Mouse (Mus musculus) kidney, adult 2 months (tissue): ENCODE measurements around the gene Gpatch3. TPM values are rescaled to one million over a fixed set of nuclear protein-coding genes. Genes with fewer than 3 reads are reported as not detected.

Experiments
- DNase-seq: peaks from one replicate; pipeline ENCODE4 v3.0.0; 2021
- H3K27ac ChIP-seq: fragments of 200-500 bp; 2 replicates; pipeline ENCODE4 v1.5.1; 2012; ENCODE audit warnings: low read depth, low read length, control low read depth, inconsistent platforms; ENCODE audit not compliant: insufficient read depth
- H3K27me3 ChIP-seq: fragments of 200-500 bp; replicated peaks from 2 replicates; pipeline ENCODE4 v1.6.1; 2012; ENCODE audit warnings: mild to moderate bottlenecking, moderate library complexity, low read length, inconsistent platforms; ENCODE audit not compliant: control insufficient read depth, insufficient read depth
- H3K36me3 ChIP-seq: fragments of 200-500 bp; 2 replicates; pipeline ENCODE4 v1.6.1; 2012; ENCODE audit warnings: mild to moderate bottlenecking, moderate library complexity, low read length, inconsistent platforms; ENCODE audit not compliant: control insufficient read depth, insufficient read depth
- H3K4me1 ChIP-seq: fragments of 200-500 bp; 2 replicates; pipeline ENCODE4 v1.6.1; 2011; ENCODE audit warnings: low read length; ENCODE audit not compliant: control insufficient read depth, insufficient read depth
- H3K4me3 ChIP-seq: fragments of 200-500 bp; 2 replicates; pipeline ENCODE4 v1.5.1; 2011; ENCODE audit warnings: mild to moderate bottlenecking, low read depth, low read length, control low read depth; ENCODE audit not compliant: insufficient read depth
- CTCF ChIP-seq: fragments of 200-500 bp; conservative IDR thresholded peaks from 2 replicates; pipeline ENCODE4 v1.5.1; 2011; ENCODE audit warnings: low read depth, mild to moderate bottlenecking, control low read depth, low read length, moderate library complexity, mixed read lengths; ENCODE audit not compliant: insufficient read depth, insufficient read length
- POLR2A ChIP-seq: fragments of 200-500 bp; IDR thresholded peaks from one replicate; pipeline ENCODE4 v1.6.1; 2011; ENCODE audit warnings: low read depth, low read length, control low read depth
- WGBS: fragments of 180-500 bp; shearing (Covaris S2); methylation state at CpG from one replicate; pipeline ENCODE4 v1.1.7; 2018; 5-methylcytosine and 5-hydroxymethylcytosine counted together
- polyA plus RNA-seq: library from polyadenylated mRNA; depleted of rRNA; stranded (reverse); fragments of >200 nt; gene quantifications from 2 replicates; pipeline ENCODE4 v1.2.3, GENCODE M21; 2012

Gpatch3 gene
- polyA plus RNA-seq, 1 experiment = 3.8 TPM

DNA sequence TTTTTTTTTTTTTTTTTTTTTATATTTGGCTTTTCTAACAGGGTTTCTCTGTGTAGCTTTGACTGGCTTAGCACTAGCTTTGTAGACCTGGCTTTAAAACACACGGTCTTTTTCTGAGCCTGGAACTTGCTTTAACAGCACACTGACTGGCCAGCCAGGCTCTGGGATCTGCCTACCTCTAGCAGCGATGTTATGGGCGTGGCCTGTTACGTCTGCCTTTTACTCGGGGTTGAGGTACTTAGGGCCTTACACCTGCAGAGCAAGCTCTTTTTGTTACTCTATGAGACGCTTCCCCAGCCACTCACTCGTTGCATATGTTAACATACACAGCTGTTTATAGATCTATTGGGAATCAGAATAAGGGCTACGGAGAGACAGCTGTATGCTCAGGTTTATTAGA lies 7.3 kb upstream of the Gpatch3 start:
- DNase-seq = peak; percentile 38
- WGBS = 21% methylated on average over 8 of the region's 8 CpGs

GRCm38 (mm10) chr4:133569291-133570065 lies 5.1 kb upstream of the Gpatch3 start:
- H3K27ac ChIP-seq = peak overlapping the region; percentile 70
- WGBS = 38% methylated on average over 10 of the region's 10 CpGs
- DNase-seq = peak; percentile 75
- H3K4me3 ChIP-seq = no peak overlapping the region
- TF ChIP-seq POLR2A (no peak), CTCF (no peak)
- peaks cover 14% of the 10 kb centered on the region; the same call in 1 of the 2 replicates for H3K4me1 ChIP-seq
- no peaks in the 10 kb centered on the region for H3K36me3 ChIP-seq
- H3K27me3 ChIP-seq = no peaks in the 10 kb centered on the region

More for the DNA sequence above, 7.3 kb upstream of the Gpatch3 start:
- no peak overlapping the region for H3K4me3 ChIP-seq
- H3K4me1 ChIP-seq = peaks cover 21% of the 10 kb centered on the region; the same call in 1 of the 2 replicates
- no peaks in the 10 kb centered on the region for H3K36me3 ChIP-seq
- TF ChIP-seq POLR2A (no peak), CTCF (no peak)
- H3K27ac ChIP-seq = no peak overlapping the region
- H3K27me3 ChIP-seq = no peaks in the 10 kb centered on the region

DNA sequence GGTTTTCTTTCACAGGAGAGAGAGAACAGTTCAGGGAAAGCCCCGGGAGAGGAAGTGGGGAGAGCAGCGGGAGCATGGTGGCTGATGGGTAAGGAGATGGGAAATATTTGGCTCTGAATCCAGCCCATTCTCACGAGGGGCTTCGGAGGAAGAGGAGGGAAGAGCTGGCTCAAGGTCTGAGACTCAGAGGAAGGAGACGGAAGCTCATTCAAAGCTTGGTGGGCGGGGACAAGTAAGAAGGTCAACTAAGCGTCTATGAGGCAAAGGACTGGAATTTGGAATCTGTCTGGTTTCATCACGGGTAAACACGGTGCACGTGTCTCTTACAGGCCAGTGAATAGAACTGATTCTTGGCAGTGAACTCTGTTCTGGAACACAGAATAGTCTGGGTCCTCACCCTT lies 4.5 kb upstream of the Gpatch3 start:
- Histone ChIP-seq H3K27me3 (no peaks in the 10 kb centered on the region), H3K4me3 (0 out of 2 replicates have a peak overlapping the region, but pooled peaks have one; percentile 22), H3K4me1 (peaks cover 14% of the 10 kb centered on the region; the same call in 1 of the 2 replicates), H3K27ac (peak overlapping the region; percentile 70), H3K36me3 (no peaks in the 10 kb centered on the region)
- DNase-seq = peak; percentile 93
- TF ChIP-seq CTCF (no peak), POLR2A (no peak)
- WGBS = 9% methylated on average over 10 of the region's 10 CpGs

DNA sequence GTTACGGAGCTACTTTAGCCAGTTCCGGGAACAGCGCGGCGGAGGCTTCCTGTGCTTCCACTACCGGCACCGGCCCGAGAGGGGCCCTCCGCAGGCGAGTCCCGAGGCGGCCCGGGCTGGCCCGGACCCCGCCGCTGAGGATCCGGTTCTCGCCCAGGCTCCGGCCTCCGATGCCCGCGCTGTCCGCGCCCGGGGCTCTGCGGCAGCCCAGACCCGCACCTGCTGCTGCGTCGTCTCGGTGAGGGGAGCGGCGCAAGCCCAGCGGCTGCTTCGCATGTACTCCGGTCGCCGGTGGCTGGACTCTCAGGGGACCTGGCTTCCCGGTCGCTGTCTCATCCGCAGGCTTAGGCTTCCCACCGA lies 278 bp downstream of the Gpatch3 start:
- under 1% methylated on average over 41 of the region's 41 CpGs for WGBS
- no peak overlapping the region for H3K27ac ChIP-seq
- TF ChIP-seq POLR2A (no peak), CTCF (no peak)

GRCm38 (mm10) chr4:133577983-133578382 lies 3.4 kb downstream of the Gpatch3 start:
- Histone ChIP-seq H3K27ac (no peak overlapping the region), H3K36me3 (no peaks in the 10 kb centered on the region), H3K4me3 (no peak overlapping the region), H3K27me3 (no peaks in the 10 kb centered on the region), H3K4me1 (peaks cover 3% of the 10 kb centered on the region; the same call in 1 of the 2 replicates)
- DNase-seq = no peak
- WGBS = 64% methylated on average over 12 of the region's 12 CpGs
- TF ChIP-seq POLR2A (no peak), CTCF (no peak)

More for the DNA sequence above, 278 bp downstream of the Gpatch3 start:
- DNase-seq = no peak
- Histone ChIP-seq H3K36me3 (no peaks in the 10 kb centered on the region), H3K4me1 (peaks cover 9% of the 10 kb centered on the region; the same call in 1 of the 2 replicates), H3K4me3 (peak overlapping the region; percentile 68), H3K27me3 (no peaks in the 10 kb centered on the region)

DNA sequence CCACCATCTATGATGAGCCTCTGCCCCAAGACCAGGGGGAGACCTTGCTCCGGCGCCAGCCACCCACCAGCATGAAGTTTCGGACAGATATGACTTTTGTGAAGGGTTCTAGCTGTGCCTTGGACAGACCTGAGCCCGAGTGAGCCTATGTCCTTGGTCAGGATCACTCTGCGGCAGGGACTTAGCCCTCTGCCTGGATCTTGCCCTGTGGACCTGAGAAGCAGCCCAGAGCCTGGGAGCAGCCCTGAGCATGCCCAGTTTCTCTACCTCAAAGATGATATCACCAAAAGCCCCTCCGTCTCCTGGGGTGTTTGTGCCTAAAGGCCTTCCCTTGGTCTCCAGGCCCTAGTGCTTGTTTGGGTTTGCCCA lies 9.1 kb downstream of the Gpatch3 start:
- H3K27ac ChIP-seq = peak overlapping the region; percentile 81
- H3K36me3 ChIP-seq = no peaks in the 10 kb centered on the region
- H3K27me3 ChIP-seq = no peaks in the 10 kb centered on the region
- H3K4me3 ChIP-seq = peak overlapping the region; percentile 70
- DNase-seq = peak; percentile 54
- 44% methylated on average over 6 of the region's 6 CpGs for WGBS
- H3K4me1 ChIP-seq = no peaks in the 10 kb centered on the region; the same call in 1 of the 2 replicates
- no peak for TF ChIP-seq CTCF
- TF ChIP-seq POLR2A = no peak

- peak; percentile 89 for DNase-seq
- no peaks in the 10 kb centered on the region for H3K36me3 ChIP-seq
- 1% methylated on average over 65 of the region's 65 CpGs for whole genome bisulfite sequencing
- H3K27me3 ChIP-seq = no peaks in the 10 kb centered on the region
- H3K4me3 ChIP-seq = peak within 1 kb of the TSS; percentile 70
- TF ChIP-seq POLR2A (peak; percentile 34), CTCF (no peak)
- peak within 1 kb of the TSS; percentile 81 for H3K27ac ChIP-seq
- no peaks in the 10 kb centered on the region; the same call in 1 of the 2 replicates for H3K4me1 ChIP-seq
Measured at GRCm38 (mm10) chr4:133584059-133584951, 9.8 kb downstream of the Gpatch3 start, which contains the start of gene Gpn2. Gene Gpn2 (plus strand): TSS chr4:133584362.
